Mouse (Mus musculus): ENCODE data around the gene Atxn7l3. TPM values are rescaled to one million over a fixed set of nuclear protein-coding genes. Genes with fewer than 3 reads are reported as not detected.
A peak's percentile ranks its signal among the peaks of the same experiment; 100 is the strongest.

The Atxn7l3 gene
- polyA plus RNA-seq, 1 experiment from 2014 or later, result 23.8 TPM

- H3K4me2 ChIP-seq, result no peak overlapping the region
- 53% methylated on average over 4 of the region's 4 CpGs for WGBS
- no peak for ATAC-seq (ENCODE audit: insufficient number of reproducible peaks, insufficient read depth, low FRiP score, low TSS enrichment, low read depth)
- H3K27me3 ChIP-seq, result no peaks in the 10 kb centered on the region
- no peak overlapping the region for H3K27ac ChIP-seq
- H3K9me3 ChIP-seq, result no peaks in the 10 kb centered on the region
- H3K4me1 ChIP-seq, result no peaks in the 10 kb centered on the region
- no peak overlapping the region for H3K9ac ChIP-seq
- no peak overlapping the region for H3K4me3 ChIP-seq
- no peaks in the 10 kb centered on the region for H3K36me3 ChIP-seq
Observed at GRCm38 (mm10) chr11:102331806-102332205, 35.4 kb upstream of the Atxn7l3 start.

DNA sequence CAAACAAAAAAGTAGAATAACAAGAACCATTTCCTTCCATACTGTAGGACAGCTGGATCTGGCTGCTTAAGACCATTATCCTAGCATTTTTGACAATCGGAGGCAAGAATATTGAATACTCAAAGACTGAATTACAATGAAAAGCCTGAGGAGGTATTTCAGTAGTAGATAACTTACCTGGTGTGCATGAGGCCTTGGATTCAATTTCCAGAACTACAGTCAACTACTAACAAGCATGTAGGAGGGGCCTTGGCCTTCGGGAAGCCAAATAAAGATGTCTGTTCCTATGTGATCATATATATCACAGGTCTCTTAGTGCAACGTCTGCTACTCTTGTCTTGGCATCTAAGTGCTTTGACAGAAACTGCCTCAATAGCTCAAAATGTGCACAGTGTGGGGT, 33.6 kb upstream of the Atxn7l3 start:
- H3K36me3 ChIP-seq, result no peaks in the 10 kb centered on the region
- H3K4me1 ChIP-seq, result no peaks in the 10 kb centered on the region
- no peaks in the 10 kb centered on the region for H3K9me3 ChIP-seq
- no peak overlapping the region for H3K4me3 ChIP-seq
- no peaks in the 10 kb centered on the region for H3K27me3 ChIP-seq
- 76% methylated on average over 3 of the region's 3 CpGs for WGBS
- H3K9ac ChIP-seq, result no peak overlapping the region
- H3K27ac ChIP-seq, result no peak overlapping the region
- ATAC-seq (ENCODE audit: insufficient number of reproducible peaks, insufficient read depth, low FRiP score, low TSS enrichment, low read depth), result no peak
- no peak overlapping the region for H3K4me2 ChIP-seq

DNA sequence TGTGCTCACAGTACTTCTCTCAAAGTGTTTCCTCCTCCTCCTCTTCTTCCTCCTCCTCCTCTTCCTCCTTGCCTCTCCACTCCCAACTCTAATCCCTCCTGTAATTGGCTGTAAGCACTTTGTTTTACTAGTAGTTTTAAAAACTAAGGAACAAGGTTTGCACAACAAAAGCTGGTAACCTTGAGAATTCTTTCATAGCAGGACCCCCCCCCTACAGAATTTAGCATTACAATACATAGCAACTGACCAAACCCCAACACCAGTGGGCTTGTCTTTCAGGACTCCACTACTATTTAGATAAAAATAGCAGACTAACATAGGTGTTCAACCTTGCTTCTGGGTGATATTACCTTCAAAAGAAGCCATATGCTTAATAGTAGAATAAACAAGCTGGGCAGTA, 33.1 kb upstream of the Atxn7l3 start:
- Histone ChIP-seq H3K9ac (no peak overlapping the region), H3K27me3 (no peaks in the 10 kb centered on the region), H3K36me3 (no peaks in the 10 kb centered on the region), H3K4me3 (no peak overlapping the region), H3K9me3 (no peaks in the 10 kb centered on the region), H3K4me1 (no peaks in the 10 kb centered on the region), H3K27ac (no peak overlapping the region), H3K4me2 (no peak overlapping the region)
- ATAC-seq (ENCODE audit: insufficient number of reproducible peaks, insufficient read depth, low FRiP score, low TSS enrichment, low read depth), result no peak

DNA sequence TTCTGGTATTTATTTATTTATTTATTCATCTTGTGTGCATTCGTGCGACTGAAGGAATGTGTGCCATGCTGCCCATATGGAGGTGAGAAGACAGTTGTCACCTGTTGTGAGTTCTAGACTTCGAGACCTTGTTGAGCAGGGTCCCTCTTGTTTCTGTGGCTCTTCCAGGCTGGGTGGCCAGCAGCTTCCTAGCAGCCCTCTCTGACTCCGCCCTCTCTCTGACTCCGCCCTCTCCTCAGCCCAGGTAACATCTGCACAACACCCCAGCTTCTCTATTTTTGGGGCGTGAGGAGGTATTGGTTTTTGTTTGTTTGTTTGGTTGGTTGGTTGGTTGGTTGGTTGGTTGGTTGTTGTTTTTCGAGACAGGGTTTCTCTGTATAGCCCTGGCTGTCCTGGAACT, 31.4 kb upstream of the Atxn7l3 start:
- no peak for ATAC-seq (ENCODE audit: insufficient number of reproducible peaks, insufficient read depth, low FRiP score, low TSS enrichment, low read depth)
- Histone ChIP-seq H3K4me3 (no peak overlapping the region), H3K27ac (no peak overlapping the region), H3K36me3 (no peaks in the 10 kb centered on the region), H3K4me1 (no peaks in the 10 kb centered on the region), H3K4me2 (no peak overlapping the region), H3K9ac (no peak overlapping the region), H3K27me3 (no peaks in the 10 kb centered on the region), H3K9me3 (no peaks in the 10 kb centered on the region)
- WGBS, result 83% methylated on average over 7 of the region's 7 CpGs

DNA sequence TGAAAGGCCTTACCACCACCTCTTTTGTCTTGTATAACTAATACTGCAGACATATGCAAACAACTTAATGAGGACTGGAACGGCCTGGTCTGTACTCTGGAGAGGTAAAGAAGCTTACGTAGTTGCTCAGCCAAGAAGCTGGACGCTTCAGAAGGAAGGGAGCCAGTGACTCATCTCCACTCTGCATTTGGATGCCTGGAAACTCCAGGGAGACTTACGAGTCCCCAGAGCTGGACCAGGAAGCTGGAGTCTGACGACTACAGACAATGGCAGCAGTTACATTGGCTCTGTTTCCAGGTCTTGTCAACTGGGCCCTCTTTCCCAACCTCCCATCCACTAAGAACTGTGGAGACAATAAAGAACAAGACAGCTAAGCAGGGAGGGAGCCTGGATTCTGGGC, 30.8 kb upstream of the Atxn7l3 start:
- no peaks in the 10 kb centered on the region for H3K9me3 ChIP-seq
- H3K36me3 ChIP-seq, result no peaks in the 10 kb centered on the region
- 64% methylated on average over 5 of the region's 5 CpGs for WGBS
- H3K27me3 ChIP-seq, result no peaks in the 10 kb centered on the region
- no peaks in the 10 kb centered on the region for H3K4me1 ChIP-seq
- no peak overlapping the region for H3K27ac ChIP-seq
- no peak for ATAC-seq (ENCODE audit: insufficient number of reproducible peaks, insufficient read depth, low FRiP score, low TSS enrichment, low read depth)
- H3K4me3 ChIP-seq, result no peak overlapping the region
- no peak overlapping the region for H3K4me2 ChIP-seq
- no peak overlapping the region for H3K9ac ChIP-seq

- no peaks in the 10 kb centered on the region for H3K9me3 ChIP-seq
- WGBS, result 88% methylated on average over 1 of the region's 1 CpGs
- no peak overlapping the region for H3K27ac ChIP-seq
- H3K9ac ChIP-seq, result no peak overlapping the region
- H3K4me3 ChIP-seq, result no peak overlapping the region
- no peaks in the 10 kb centered on the region for H3K27me3 ChIP-seq
- ATAC-seq (ENCODE audit: insufficient number of reproducible peaks, insufficient read depth, low FRiP score, low TSS enrichment, low read depth), result no peak
- H3K4me1 ChIP-seq, result peaks cover 10% of the 10 kb centered on the region
- H3K4me2 ChIP-seq, result no peak overlapping the region
- no peaks in the 10 kb centered on the region for H3K36me3 ChIP-seq
Observed at GRCm38 (mm10) chr11:102323516-102323915, 27.1 kb upstream of the Atxn7l3 start.

GRCm38 (mm10) chr11:102321931-102322330, 25.5 kb upstream of the Atxn7l3 start:
- ATAC-seq (ENCODE audit: insufficient number of reproducible peaks, insufficient read depth, low FRiP score, low TSS enrichment, low read depth), result no peak
- no peak overlapping the region for H3K27ac ChIP-seq
- peaks cover 10% of the 10 kb centered on the region for H3K4me1 ChIP-seq
- no peaks in the 10 kb centered on the region for H3K27me3 ChIP-seq
- no peaks in the 10 kb centered on the region for H3K9me3 ChIP-seq
- WGBS, result 76% methylated on average over 6 of the region's 6 CpGs
- no peaks in the 10 kb centered on the region for H3K36me3 ChIP-seq
- H3K9ac ChIP-seq, result no peak overlapping the region
- no peak overlapping the region for H3K4me2 ChIP-seq
- H3K4me3 ChIP-seq, result no peak overlapping the region

DNA sequence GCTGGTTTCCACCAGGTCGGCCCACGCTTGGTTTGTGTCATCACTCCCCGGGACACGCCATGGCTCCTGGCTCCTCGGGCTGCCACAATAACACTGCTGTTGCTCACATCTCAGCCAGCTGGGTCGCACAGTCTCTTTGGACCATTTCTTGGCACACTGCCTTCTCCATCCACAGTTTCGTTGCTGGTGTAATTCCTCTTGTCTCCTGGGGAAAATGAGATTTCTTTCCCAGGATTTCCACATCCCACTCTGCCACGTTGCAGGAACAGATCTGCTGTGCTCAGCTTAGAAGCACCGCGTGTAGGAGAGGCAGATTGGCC, 24.2 kb upstream of the Atxn7l3 start:
- Histone ChIP-seq H3K9ac (peak overlapping the region; percentile 100), H3K4me3 (peak overlapping the region; percentile 98), H3K4me2 (peak overlapping the region; percentile 89), H3K9me3 (no peaks in the 10 kb centered on the region), H3K27me3 (no peaks in the 10 kb centered on the region), H3K4me1 (peaks cover 17% of the 10 kb centered on the region), H3K27ac (peak overlapping the region; percentile 99), H3K36me3 (peaks cover 1% of the 10 kb centered on the region; the same call in 1 of the 2 replicates)
- no peak for ATAC-seq (ENCODE audit: insufficient number of reproducible peaks, insufficient read depth, low FRiP score, low TSS enrichment, low read depth)
- whole genome bisulfite sequencing, result 15% methylated on average over 10 of the region's 10 CpGs

DNA sequence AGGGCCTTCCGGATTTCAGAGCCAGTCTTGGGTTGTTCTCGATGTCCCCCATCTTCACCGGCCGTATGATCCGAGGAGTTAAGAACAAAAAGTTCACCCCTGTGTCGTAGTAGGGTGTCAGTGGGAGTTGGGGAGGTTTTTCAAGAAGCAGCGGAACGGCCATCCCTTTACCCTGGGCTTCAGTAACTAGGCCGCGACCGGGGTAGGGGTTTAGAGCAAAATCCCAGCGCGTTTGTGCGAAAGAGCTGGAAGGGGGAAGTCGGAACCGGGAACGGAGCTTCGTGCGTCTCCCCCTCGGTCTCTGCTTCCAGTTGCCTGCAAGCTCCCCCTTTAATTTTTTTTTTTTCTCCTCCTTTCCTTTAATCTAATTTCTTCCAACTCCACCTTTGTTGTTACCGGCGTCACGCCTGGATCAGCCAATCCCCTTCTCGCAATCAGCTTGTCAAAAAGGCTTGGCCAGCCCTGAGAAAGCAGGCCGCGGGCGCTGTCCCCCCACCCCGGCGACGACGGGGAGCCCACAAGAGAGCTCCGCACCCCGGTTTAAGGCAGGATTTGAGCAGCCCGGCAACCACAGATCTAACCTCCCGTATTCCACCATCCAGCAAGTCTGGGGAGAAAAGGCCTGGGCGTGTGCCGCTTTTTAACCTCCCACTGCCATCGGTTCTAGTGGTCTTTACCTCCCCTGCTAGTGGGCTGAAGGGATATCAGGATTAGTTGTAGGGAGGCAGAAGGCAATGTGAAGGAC, 23.7 kb upstream of the Atxn7l3 start:
- Histone ChIP-seq H3K4me3 (peak overlapping the region; percentile 98), H3K27ac (peak overlapping the region; percentile 99), H3K4me2 (peak overlapping the region; percentile 89), H3K4me1 (peaks cover 22% of the 10 kb centered on the region), H3K27me3 (no peaks in the 10 kb centered on the region), H3K9me3 (no peaks in the 10 kb centered on the region), H3K36me3 (peaks cover 6% of the 10 kb centered on the region), H3K9ac (peak overlapping the region; percentile 100)
- WGBS, result under 1% methylated on average over 38 of the region's 38 CpGs
- ATAC-seq (ENCODE audit: insufficient number of reproducible peaks, insufficient read depth, low FRiP score, low TSS enrichment, low read depth), result no peak

GRCm38 (mm10) chr11:102319410-102319792, 23.0 kb upstream of the Atxn7l3 start, which contains the start of gene Ubtf:
Gene Ubtf, minus strand, starts transcription at chr11:102319742.
- ATAC-seq (ENCODE audit: insufficient number of reproducible peaks, insufficient read depth, low FRiP score, low TSS enrichment, low read depth), result no peak
- WGBS, result under 1% methylated on average over 25 of the region's 25 CpGs
- no peaks in the 10 kb centered on the region for H3K27me3 ChIP-seq
- H3K9me3 ChIP-seq, result no peaks in the 10 kb centered on the region
- H3K4me2 ChIP-seq, result peak within 1 kb of the TSS; percentile 89
- peak within 1 kb of the TSS; percentile 98 for H3K4me3 ChIP-seq
- peak within 1 kb of the TSS; percentile 99 for H3K27ac ChIP-seq
- peaks cover 14% of the 10 kb centered on the region for H3K36me3 ChIP-seq
- H3K4me1 ChIP-seq, result peaks cover 24% of the 10 kb centered on the region
- H3K9ac ChIP-seq, result peak within 1 kb of the TSS; percentile 100

DNA sequence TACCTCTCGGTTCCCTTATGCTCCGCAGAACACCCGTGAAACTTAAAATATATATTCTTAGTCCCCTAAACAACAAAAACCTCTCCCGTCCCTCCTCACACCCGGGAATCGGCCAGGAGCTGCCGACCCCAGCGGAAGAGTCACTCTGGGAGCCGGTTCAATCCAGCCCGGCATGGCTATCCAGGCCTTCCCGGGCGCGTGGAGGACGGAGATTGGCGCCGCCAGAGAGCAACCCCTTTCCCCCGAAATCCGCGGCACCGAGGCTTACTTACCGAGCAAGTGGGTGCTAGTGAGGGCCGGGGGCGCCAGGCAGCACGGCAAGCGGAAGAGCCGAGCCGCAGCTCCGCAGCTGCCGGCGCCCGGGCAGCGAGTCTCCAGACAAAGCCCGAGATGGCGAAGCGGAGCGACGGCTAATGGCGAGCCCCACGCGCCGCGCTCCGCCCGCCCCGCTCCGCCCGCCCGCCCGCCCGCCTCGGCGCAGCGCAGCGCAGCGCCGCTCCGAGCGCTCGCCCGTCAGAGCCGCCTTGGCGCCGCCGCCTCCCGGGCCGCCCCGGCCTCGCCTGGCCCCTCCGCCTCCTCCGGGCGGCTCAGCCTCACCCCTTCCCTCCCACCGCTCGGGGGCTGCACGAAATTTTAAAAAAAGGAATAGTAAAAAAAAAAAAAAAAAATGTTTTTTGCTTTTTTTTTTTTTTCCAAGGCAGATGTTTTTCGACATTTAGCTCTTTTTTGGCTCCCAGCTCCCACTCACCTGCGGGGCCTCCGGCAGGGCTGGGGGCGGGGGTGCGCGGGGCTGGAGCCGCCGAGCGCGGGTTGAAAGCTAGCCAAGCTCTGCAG, 22.4 kb upstream of the Atxn7l3 start:
- peak overlapping the region; percentile 98 for H3K4me3 ChIP-seq
- peak overlapping the region; percentile 100 for H3K9ac ChIP-seq
- H3K27me3 ChIP-seq, result no peaks in the 10 kb centered on the region
- H3K27ac ChIP-seq, result peak overlapping the region; percentile 99
- no peak for ATAC-seq (ENCODE audit: insufficient number of reproducible peaks, insufficient read depth, low FRiP score, low TSS enrichment, low read depth)
- H3K4me1 ChIP-seq, result peaks cover 24% of the 10 kb centered on the region
- WGBS, result under 1% methylated on average over 56 of the region's 84 CpGs
- peak overlapping the region; percentile 89 for H3K4me2 ChIP-seq
- H3K9me3 ChIP-seq, result no peaks in the 10 kb centered on the region
- peaks cover 20% of the 10 kb centered on the region for H3K36me3 ChIP-seq

All from embryonic facial prominence, embryonic 13.5 days (tissue).